Comparison of ENCODE assay signal across 20 mouse cellular contexts in the genomic region with DNA sequence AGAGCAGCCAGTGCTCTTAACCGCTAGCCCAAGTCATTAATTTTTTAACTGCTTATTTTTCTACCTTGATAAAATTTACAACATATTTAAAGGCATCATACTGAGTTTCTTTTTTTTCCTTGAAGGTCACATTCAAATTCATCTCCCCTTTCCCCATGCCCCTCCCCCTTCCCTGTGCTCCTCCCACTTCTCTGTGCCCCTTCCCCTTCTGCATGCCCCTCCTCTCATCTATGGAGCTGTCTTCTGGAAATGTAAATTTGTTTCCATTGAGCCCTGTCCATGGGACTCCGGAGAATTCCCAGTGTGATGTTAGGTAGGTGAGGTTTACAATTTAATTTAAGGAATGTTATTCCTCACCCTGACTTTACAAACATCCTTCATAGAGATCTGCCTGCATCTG.
DNase-seq lines count a peak whose midpoint lies in the region; ATAC-seq and TF ChIP-seq lines count a peak whose summit lies in the region.
"Had no signal": no experiment of that assay in that cellular context is flagged by ENCODE, and none has a peak within 500 bp of the region (broad histone marks: within the 10 kb centered on the region; RNA-seq: fewer than 3 reads in every experiment).

No protein-coding gene starts in this region.

- H3K4me3 ChIP-seq in ES-Bruce4 (ENCODE audit: low read depth, low read length) (peak overlapping the region; percentile 68), ES-E14 (ENCODE audit: insufficient read depth in 1 of 2, low read depth in 1 of 2, low read length in 2 of 2, poor library complexity in 1 of 2, severe bottlenecking in 1 of 2) (peak overlapping the region; percentile 24 to 46; a peak in 3 of 4 replicates)
- H3K4me3 ChIP-seq in hindbrain, embryonic 11.5 days (ENCODE audit: low read depth, low read length): no peak overlapping the region
- H3K4me3 ChIP-seq: embryonic facial prominence, embryonic 12.5 days; forebrain, embryonic 13.5 days; forebrain, embryonic 15.5 days had no signal

- no peak for TF ChIP-seq POLR2A in ES-Bruce4 (IDR thresholded peaks at IDR 0.05; ENCODE audit: insufficient read depth, low read length)

- H3K27me3 ChIP-seq in ES-Bruce4 (ENCODE audit: control insufficient read depth, insufficient read depth, low read length, poor library complexity, severe bottlenecking): no peaks in the 10 kb centered on the region
- H3K27me3 ChIP-seq in hindbrain, embryonic 11.5 days (ENCODE audit: control insufficient read depth, insufficient read depth, low read length): no peaks in the 10 kb centered on the region
- H3K27me3 ChIP-seq: embryonic facial prominence, embryonic 12.5 days; forebrain, embryonic 13.5 days; forebrain, embryonic 15.5 days had no signal

- 93% methylated on average over 2 of the region's 2 CpGs for WGBS in hindbrain, embryonic 11.5 days

- H3K36me3 ChIP-seq in ES-Bruce4 (ENCODE audit: control insufficient read depth, insufficient read depth, low read length, poor library complexity, severe bottlenecking): peaks cover 13% of the 10 kb centered on the region
- H3K36me3 ChIP-seq in ES-E14 (ENCODE audit: control insufficient read depth, insufficient read depth, low read length, poor library complexity, severe bottlenecking): peaks cover 12% of the 10 kb centered on the region
- H3K36me3 ChIP-seq in hindbrain, embryonic 11.5 days (ENCODE audit: control insufficient read depth, insufficient read depth, low read length): no peaks in the 10 kb centered on the region
- H3K36me3 ChIP-seq: embryonic facial prominence, embryonic 12.5 days; forebrain, embryonic 15.5 days had no signal

- H3K27ac ChIP-seq in ES-Bruce4 (ENCODE audit: insufficient read depth, low read length) (peak overlapping the region; percentile 90), ES-E14 (ENCODE audit: insufficient read depth, low read depth, low read length, poor library complexity, severe bottlenecking) (peak overlapping the region; percentile 89; the same call in 1 of the 2 replicates)
- H3K27ac ChIP-seq in hindbrain, embryonic 11.5 days (ENCODE audit: low read depth, low read length): no peak overlapping the region
- H3K27ac ChIP-seq: embryonic facial prominence, embryonic 12.5 days; forebrain, embryonic 13.5 days; forebrain, embryonic 15.5 days had no signal

- H3K9me3 ChIP-seq in ES-Bruce4 (replicated peaks; ENCODE audit: control insufficient read depth, insufficient read depth, low read length, poor library complexity, severe bottlenecking) (no peaks in the 10 kb centered on the region), ES-E14 (ENCODE audit: control insufficient read depth, insufficient read depth, low read depth, low read length) (no peaks in the 10 kb centered on the region)
- H3K9me3 ChIP-seq in hindbrain, embryonic 11.5 days (ENCODE audit: control insufficient read depth, low read length): no peaks in the 10 kb centered on the region
- H3K9me3 ChIP-seq: embryonic facial prominence, embryonic 12.5 days; forebrain, embryonic 13.5 days; forebrain, embryonic 15.5 days had no signal

- no peak for TF ChIP-seq CTCF in ES-Bruce4 (IDR thresholded peaks at IDR 0.05; ENCODE audit: low read depth, low read length)

- H3K9ac ChIP-seq in ES-Bruce4 (ENCODE audit: low read depth, poor library complexity, severe bottlenecking) (peak overlapping the region; percentile 77), ES-E14 (ENCODE audit: insufficient read depth, low read depth, low read length, poor library complexity, severe bottlenecking) (peak overlapping the region; percentile 24; the same call in 1 of the 2 replicates)
- H3K9ac ChIP-seq in hindbrain, embryonic 11.5 days (ENCODE audit: low read depth, low read length): no peak overlapping the region
- H3K9ac ChIP-seq: embryonic facial prominence, embryonic 12.5 days; forebrain, embryonic 13.5 days; forebrain, embryonic 15.5 days; forebrain, postnatal 0 days had no signal

- TF ChIP-seq EP300 in ES-Bruce4 (IDR thresholded peaks at IDR 0.05; ENCODE audit: insufficient read depth, low read depth, low read length): 0 out of 2 replicates have a peak, but pooled peaks have one; percentile 12

- intact Hi-C loops in gastrocnemius, postnatal 14 days (cut with DNase I; ENCODE audit: low total_unique reads): no loop called here

- DNase-seq in ES-E14 (ENCODE audit: low read depth, low spot score): peak; percentile 56
- peak; percentile 80 for DNase-seq in ZHBTc4 (ENCODE audit: low read depth, low spot score)
- no peak for DNase-seq in hindbrain, embryonic 11.5 days (ENCODE audit: low spot score)
- no peak for DNase-seq in gastrocnemius, postnatal 14 days
- DNase-seq in thymus, adult 18-20 months: no peak
- DNase-seq: adrenal gland, adult 2 months; adrenal gland, postnatal 10 days; adrenal gland, postnatal 25 days; cerebellum, adult 11 months; cerebellum, adult 18-20 months; cerebellum, adult 8-10 months; cerebellum, adult 9-11 months; cerebellum, postnatal 14 days; cerebellum, postnatal 36 days; embryo, embryonic 11 days; forebrain, postnatal 0 days had no signal

- ATAC-seq in hindbrain, embryonic 11.5 days (ENCODE audit: low FRiP score): no peak
- ATAC-seq: forebrain, embryonic 13.5 days; forebrain, embryonic 15.5 days; forebrain, postnatal 0 days had no signal

- in situ Hi-C loops in ES-E14 (cut with MboI; ENCODE audit: low sequenced_read_pairs in 2 of 2, unreplicated experiment in 2 of 2): no loop called here

- H3K4me2 ChIP-seq in hindbrain, embryonic 11.5 days (replicated peaks; ENCODE audit: low read depth, low read length): no peak overlapping the region
- H3K4me2 ChIP-seq: embryonic facial prominence, embryonic 12.5 days; forebrain, embryonic 13.5 days; forebrain, embryonic 15.5 days had no signal

- H3K4me1 ChIP-seq in ES-Bruce4 (ENCODE audit: control insufficient read depth, insufficient read depth, low read length) (peaks cover 5% of the 10 kb centered on the region), ES-E14 (ENCODE audit: control insufficient read depth in 2 of 2, insufficient read depth in 2 of 2, low read length in 2 of 2, poor library complexity in 1 of 2) (peaks cover 4 to 18% of the 10 kb centered on the region in 2 experiments; a peak in 3 of 4 replicates)
- no peaks in the 10 kb centered on the region for H3K4me1 ChIP-seq in hindbrain, embryonic 11.5 days (replicated peaks; ENCODE audit: control insufficient read depth, insufficient read depth, low read length)
- H3K4me1 ChIP-seq: embryonic facial prominence, embryonic 12.5 days; forebrain, embryonic 13.5 days; forebrain, embryonic 15.5 days had no signal

TF ChIP-seq in ES-E14, 5 proteins besides CTCF, POLR2A, EP300 and RAD21:
- TF ChIP-seq MAFK (IDR thresholded peaks at IDR 0.05; ENCODE audit: insufficient read depth, low read depth, low read length) (no peak), ZC3H11A (IDR thresholded peaks at IDR 0.05; ENCODE audit: borderline replicate concordance, low read depth, low read length) (no peak), CHD2 (IDR thresholded peaks at IDR 0.05; ENCODE audit: low read depth, low read length) (no peak), ZNF384 (IDR thresholded peaks at IDR 0.05; ENCODE audit: low read depth, low read length) (no peak), HCFC1 (IDR thresholded peaks at IDR 0.05; ENCODE audit: borderline replicate concordance, insufficient read depth, low read length) (no peak)
TF ChIP-seq in ES-E14: peak in this region for 0.

Comparison
In these comparisons a context has a peak if more than half of its experiments do, and no peak if none do; other contexts are left out.
1. DNase-seq: peak in ES-E14 (single experiment) and ZHBTc4 (single experiment); none in hindbrain, embryonic 11.5 days (single experiment), gastrocnemius, postnatal 14 days (single experiment) and thymus, adult 18-20 months (0 of 2).